Mouse (Mus musculus): ENCODE measurements around the gene P3h1. TPM values are rescaled to one million over a fixed set of nuclear protein-coding genes. Genes with fewer than 3 reads are reported as not detected.

The P3h1 gene
- total and polyA plus RNA-seq, 3 experiments: 15.7 to 30.2 TPM; not detected in 1

- peaks cover 0 to 12% of the 10 kb centered on the region in 2 experiments; a peak in 2 of 4 replicates for H3K4me1 ChIP-seq (ENCODE audit: control insufficient read depth in 1 of 2, insufficient read depth in 2 of 2, low read length in 2 of 2)
- H3K36me3 ChIP-seq (ENCODE audit: control insufficient read depth in 1 of 2, insufficient read depth in 2 of 2, low read length in 2 of 2): peaks cover 0 to 15% of the 10 kb centered on the region in 2 experiments; a peak in 2 of 4 replicates
- H3K9ac ChIP-seq (ENCODE audit: control insufficient read depth, low read depth, low read length, poor library complexity, severe bottlenecking): no peak overlapping the region
- no peak for DNase-seq (ENCODE audit: low read depth, low spot score)
- no peaks in the 10 kb centered on the region for H3K9me3 ChIP-seq (replicated peaks; ENCODE audit: insufficient read depth, low read length)
- H3K27ac ChIP-seq (ENCODE audit: control insufficient read depth, low read depth, low read length): no peak overlapping the region
- no peaks in the 10 kb centered on the region; the same call in 1 of the 2 replicates for H3K79me2 ChIP-seq (ENCODE audit: control insufficient read depth, insufficient read depth, low read length, poor library complexity)
- no peak for TF ChIP-seq GABPA (IDR thresholded peaks at IDR 0.05; ENCODE audit: low read depth, low read length)
- no peak for TF ChIP-seq CHD2 (IDR thresholded peaks at IDR 0.05; ENCODE audit: low read length)
- TF ChIP-seq USF2 (IDR thresholded peaks at IDR 0.05; ENCODE audit: borderline replicate concordance in 1 of 2, insufficient read depth in 1 of 2, low read depth in 1 of 2, low read length in 2 of 2): no peak
- TF ChIP-seq TBP (IDR thresholded peaks at IDR 0.05; ENCODE audit: low read depth, low read length): no peak
- TF ChIP-seq UBTF (IDR thresholded peaks at IDR 0.05; ENCODE audit: borderline replicate concordance, insufficient read depth, low read depth, low read length): no peak
- no peak for TF ChIP-seq CTCF (IDR thresholded peaks at IDR 0.05 in 2 of 3, conservative IDR thresholded peaks at IDR 0.05 in 1 of 3; ENCODE audit: control insufficient read depth in 1 of 3, insufficient read depth in 1 of 3, low read depth in 2 of 3, low read length in 3 of 3, poor library complexity in 1 of 3, severe bottlenecking in 1 of 3)
- TF ChIP-seq ZKSCAN1 (IDR thresholded peaks at IDR 0.05; ENCODE audit: low read depth, low read length): no peak
- TF ChIP-seq NELFE (IDR thresholded peaks at IDR 0.05; ENCODE audit: low read depth, low read length): no peak
- H3K27me3 ChIP-seq (ENCODE audit: control insufficient read depth in 1 of 2, insufficient read depth in 2 of 2, low read length in 2 of 2): no peaks in the 10 kb centered on the region
- no peak overlapping the region for H3K4me3 ChIP-seq (ENCODE audit: control insufficient read depth in 1 of 2, insufficient read depth in 1 of 2, low read depth in 2 of 2, low read length in 2 of 2)
These were observed 7.0 kb upstream of the P3h1 start for GRCm38 (mm10) chr4:119225719-119226118.

- H3K36me3 ChIP-seq (ENCODE audit: control insufficient read depth in 1 of 2, insufficient read depth in 2 of 2, low read length in 2 of 2): peaks cover 0 to 21% of the 10 kb centered on the region in 2 experiments; a peak in 2 of 4 replicates
- H3K27me3 ChIP-seq (ENCODE audit: control insufficient read depth in 1 of 2, insufficient read depth in 2 of 2, low read length in 2 of 2): no peaks in the 10 kb centered on the region
- H3K27ac ChIP-seq (ENCODE audit: control insufficient read depth, low read depth, low read length): peak overlapping the region; percentile 73
- no peak overlapping the region for H3K9ac ChIP-seq (ENCODE audit: control insufficient read depth, low read depth, low read length, poor library complexity, severe bottlenecking)
- H3K4me1 ChIP-seq (ENCODE audit: control insufficient read depth in 1 of 2, insufficient read depth in 2 of 2, low read length in 2 of 2): peaks cover 3 to 16% of the 10 kb centered on the region in 2 experiments; a peak in 3 of 4 replicates
- H3K79me2 ChIP-seq (ENCODE audit: control insufficient read depth, insufficient read depth, low read length, poor library complexity): no peaks in the 10 kb centered on the region; the same call in 1 of the 2 replicates
- no peak overlapping the region for H3K4me3 ChIP-seq (ENCODE audit: control insufficient read depth in 1 of 2, insufficient read depth in 1 of 2, low read depth in 2 of 2, low read length in 2 of 2)
- peak; percentile 81 for DNase-seq (ENCODE audit: low read depth, low spot score)
- H3K9me3 ChIP-seq (replicated peaks; ENCODE audit: insufficient read depth, low read length): no peaks in the 10 kb centered on the region
- TF ChIP-seq BHLHE40 (IDR thresholded peaks at IDR 0.05; ENCODE audit: borderline replicate concordance, low read depth, low read length) (0 out of 2 replicates have a peak, but pooled peaks have one; percentile 29), NELFE (IDR thresholded peaks at IDR 0.05; ENCODE audit: low read depth, low read length) (no peak), USF2 (IDR thresholded peaks at IDR 0.05; ENCODE audit: borderline replicate concordance in 1 of 2, insufficient read depth in 1 of 2, low read depth in 1 of 2, low read length in 2 of 2) (no peak), UBTF (IDR thresholded peaks at IDR 0.05; ENCODE audit: borderline replicate concordance, insufficient read depth, low read depth, low read length) (no peak), TAL1 (IDR thresholded peaks at IDR 0.05; ENCODE audit: low read length) (no peak), CHD2 (IDR thresholded peaks at IDR 0.05; ENCODE audit: low read length) (no peak), SIN3A (IDR thresholded peaks at IDR 0.05; ENCODE audit: low read length) (no peak), MEF2A (IDR thresholded peaks at IDR 0.05; ENCODE audit: extremely low read depth, insufficient replicate concordance, low read depth, low read length, poor library complexity, severe bottlenecking) (no peak), ZMIZ1 (IDR thresholded peaks at IDR 0.05; ENCODE audit: low read depth, low read length) (no peak), POLR2A (IDR thresholded peaks at IDR 0.05; ENCODE audit: control insufficient read depth in 1 of 2, insufficient read depth in 1 of 2, low read depth in 1 of 2, low read length in 2 of 2, poor library complexity in 1 of 2) (no peak), ELF1 (IDR thresholded peaks at IDR 0.05; ENCODE audit: low read depth, low read length) (no peak), NRF1 (IDR thresholded peaks at IDR 0.05; ENCODE audit: insufficient read depth, low read depth, low read length, poor library complexity, severe bottlenecking) (no peak), RCOR1 (IDR thresholded peaks at IDR 0.05; ENCODE audit: low read depth, low read length) (no peak), MAX (IDR thresholded peaks at IDR 0.05; ENCODE audit: low read length) (peak; percentile 73), TCF12 (IDR thresholded peaks at IDR 0.05; ENCODE audit: low read depth, low read length) (no peak), USF1 (IDR thresholded peaks at IDR 0.05; ENCODE audit: low read depth, low read length) (no peak), SMC3 (IDR thresholded peaks at IDR 0.05; ENCODE audit: low read depth, low read length) (no peak), GATA1 (IDR thresholded peaks at IDR 0.05; ENCODE audit: low read depth, low read length) (peak; percentile 37; the same call in 1 of the 2 replicates), POLR2AphosphoS5 (IDR thresholded peaks at IDR 0.05; ENCODE audit: borderline replicate concordance, low read depth, low read length) (no peak), EP300 (IDR thresholded peaks at IDR 0.05; ENCODE audit: low read depth in 1 of 2, low read length in 2 of 2) (peak; percentile 56 to 57), POLR2AphosphoS2 (IDR thresholded peaks at IDR 0.05; ENCODE audit: low read length) (no peak), CTCF (IDR thresholded peaks at IDR 0.05 in 2 of 3, conservative IDR thresholded peaks at IDR 0.05 in 1 of 3; ENCODE audit: control insufficient read depth in 1 of 3, insufficient read depth in 1 of 3, low read depth in 2 of 3, low read length in 3 of 3, poor library complexity in 1 of 3, severe bottlenecking in 1 of 3) (no peak), MAFK (IDR thresholded peaks at IDR 0.05; ENCODE audit: borderline replicate concordance, low read depth, low read length) (0 out of 2 replicates have a peak, but pooled peaks have one; percentile 17), JUND (IDR thresholded peaks at IDR 0.05; ENCODE audit: low read depth, low read length) (0 out of 2 replicates have a peak, but pooled peaks have one; percentile 70), GABPA (IDR thresholded peaks at IDR 0.05; ENCODE audit: low read depth, low read length) (no peak), RAD21 (IDR thresholded peaks at IDR 0.05; ENCODE audit: low read depth, low read length) (no peak), HCFC1 (IDR thresholded peaks at IDR 0.05; ENCODE audit: low read depth, low read length) (no peak)
These were observed 6.0 kb upstream of the P3h1 start for GRCm38 (mm10) chr4:119226751-119227150.
